Mouse (Mus musculus): ENCODE results near the gene Nat10.

GRCm38 (mm10) chr2:103692810-103693209 is 68.3 kb downstream of the Nat10 start:
- TF ChIP-seq CTCF (IDR thresholded peaks at IDR 0.05; ENCODE audit: control insufficient read depth, insufficient read depth, low read length) (no peak), POLR2A (IDR thresholded peaks at IDR 0.05; ENCODE audit: borderline replicate concordance, control insufficient read depth, low read depth, low read length) (no peak)

Data from bone marrow, adult 2 months (tissue).